Mouse (Mus musculus): ENCODE data around the gene Tmem132b.

- TF ChIP-seq POLR2A (IDR thresholded peaks at IDR 0.05; ENCODE audit: insufficient read length, low read depth) (no peak), CEBPB (IDR thresholded peaks at IDR 0.05; ENCODE audit: insufficient read depth, poor library complexity, severe bottlenecking) (no peak), USF1 (IDR thresholded peaks at IDR 0.05; ENCODE audit: low read depth) (no peak), TCF12 (IDR thresholded peaks at IDR 0.05; ENCODE audit: insufficient read depth, poor library complexity, severe bottlenecking) (no peak)
Measured at GRCm38 (mm10) chr5:125829342-125829741, 297.8 kb downstream of the Tmem132b start.
